Mouse (Mus musculus) left cerebral cortex, adult 11 months (tissue): ENCODE data around the gene Myo1g.

ENCODE experiments used
- DNase-seq: peaks from one replicate; pipeline ENCODE4 v3.0.0; 2022; ENCODE audit warnings: low spot score

The Myo1g gene

GRCm38 (mm10) chr11:6520507-6521173 is at the start of gene Myo1g:
Myo1g (minus strand) TSS chr11:6520965.
- no peak for DNase-seq

- no peak for DNase-seq
These were observed 48.6 kb upstream of the Myo1g start for GRCm38 (mm10) chr11:6569410-6569777.

DNA sequence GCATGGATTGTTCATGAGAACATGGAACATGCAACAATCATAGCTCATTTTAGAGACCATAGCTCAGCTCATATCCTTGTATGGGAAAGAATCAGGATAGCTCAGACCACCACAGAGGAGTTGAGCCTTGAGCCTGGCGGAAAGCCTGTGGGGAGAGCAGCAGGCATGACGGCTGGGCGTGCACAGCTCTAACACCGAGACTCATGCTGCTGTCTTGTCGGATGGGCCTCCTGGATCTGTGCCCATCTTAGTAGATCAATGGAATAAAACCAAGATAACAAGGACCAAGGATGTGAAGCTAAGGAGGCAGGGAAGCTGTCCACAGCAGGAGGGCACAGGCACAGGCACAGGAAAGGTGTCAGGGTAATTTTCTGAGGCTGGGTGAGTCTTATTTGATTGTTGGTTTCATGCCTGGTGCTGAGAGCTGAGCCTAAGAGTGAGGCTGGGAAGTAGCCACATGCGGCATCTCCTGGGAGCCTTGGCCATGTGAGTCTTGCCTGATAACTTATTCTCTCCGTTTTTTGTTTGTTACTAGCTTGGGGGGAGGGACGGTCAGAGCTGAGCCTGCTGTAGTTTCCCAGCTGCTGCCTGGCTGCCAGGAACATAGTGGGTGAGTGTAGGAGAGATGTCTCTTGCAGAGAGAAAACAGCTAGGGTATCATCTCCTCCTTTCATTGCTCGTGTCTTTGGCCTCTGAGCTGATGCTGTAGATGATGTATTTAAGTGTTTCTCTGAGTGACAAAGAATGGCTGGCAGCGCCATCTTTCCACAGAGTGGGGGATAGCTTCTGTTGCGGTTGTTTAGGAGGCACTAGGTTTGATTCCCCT is 48.0 kb upstream of the Myo1g start:
- no peak for DNase-seq

- DNase-seq, result no peak
These were observed 47.2 kb upstream of the Myo1g start for GRCm38 (mm10) chr11:6567951-6568350.

GRCm38 (mm10) chr11:6566496-6566895 is 45.7 kb upstream of the Myo1g start:
- DNase-seq, result no peak

DNA sequence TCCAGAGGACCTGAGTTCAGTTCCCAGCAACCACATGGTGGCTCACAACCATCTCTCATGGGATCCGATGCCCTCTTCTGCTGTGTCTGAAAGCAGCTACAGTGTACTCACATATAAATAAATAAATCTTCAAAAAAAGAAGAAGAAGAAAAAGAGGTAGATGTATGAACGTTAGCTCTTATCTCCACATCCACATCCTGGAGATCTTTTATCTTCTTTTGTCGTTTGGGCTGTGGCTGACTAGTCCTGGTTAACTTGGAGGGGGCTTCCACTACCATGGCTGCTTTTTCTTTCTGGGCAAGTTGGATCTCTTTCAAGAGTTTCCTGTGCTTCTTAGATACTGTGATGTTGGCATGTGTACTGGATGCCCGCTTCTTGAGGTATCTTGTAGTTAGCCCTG is 42.4 kb upstream of the Myo1g start:
- no peak for DNase-seq

DNA sequence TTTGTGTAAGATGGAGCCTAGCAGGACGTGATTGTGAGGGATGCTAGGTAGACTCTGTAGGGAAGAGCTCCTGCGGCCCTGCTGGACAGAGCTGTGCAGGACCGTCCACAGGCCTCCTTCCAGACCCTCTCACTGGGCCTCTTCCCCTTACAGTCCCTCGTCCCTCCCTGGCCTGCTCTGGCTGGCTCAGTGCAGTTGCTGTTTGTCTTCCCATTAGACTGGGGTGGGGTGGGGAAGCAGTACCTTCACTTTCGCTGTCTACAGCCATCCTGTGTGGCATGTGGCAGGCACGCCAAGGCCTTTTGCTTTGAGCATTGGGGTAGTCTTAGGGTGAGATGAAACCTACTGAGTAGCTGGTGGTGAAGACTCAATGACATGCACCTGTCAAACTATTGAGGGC is 41.6 kb upstream of the Myo1g start:
- DNase-seq, result no peak

GRCm38 (mm10) chr11:6561474-6561873 is 40.7 kb upstream of the Myo1g start:
- no peak for DNase-seq

DNA sequence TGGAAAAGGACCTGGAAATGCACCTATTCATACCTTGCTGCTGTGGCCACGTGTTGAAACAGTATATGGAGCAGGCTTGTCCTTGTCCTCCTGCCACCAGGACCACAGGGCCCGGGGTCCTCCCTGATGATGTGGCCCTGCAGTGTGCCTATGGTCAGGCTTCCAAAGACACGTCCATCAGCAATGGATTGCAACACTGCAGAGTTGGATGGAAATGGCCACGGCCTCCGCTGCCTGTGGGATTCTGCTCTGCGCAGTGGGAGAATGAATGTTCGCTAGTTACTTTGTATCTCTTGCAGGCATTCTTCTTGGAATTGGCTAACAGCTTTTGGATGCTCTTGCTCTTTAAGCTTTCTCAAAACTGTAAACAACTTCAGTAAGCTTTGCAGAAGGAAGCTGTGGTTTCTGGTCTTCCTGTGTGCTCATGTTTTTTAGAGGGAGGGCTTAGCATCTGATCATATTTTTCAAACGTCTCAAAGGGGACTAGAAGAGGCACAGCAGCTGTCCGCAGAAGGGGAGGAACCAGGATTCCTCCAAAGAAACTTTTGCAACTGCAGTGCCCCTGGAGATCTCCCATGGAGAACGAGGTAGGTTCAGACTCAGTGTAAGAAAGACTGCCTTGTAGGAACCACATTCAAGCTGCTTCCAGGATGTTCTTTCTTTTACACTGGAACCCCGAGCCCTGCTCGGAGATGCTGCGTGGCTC is 40.0 kb upstream of the Myo1g start:
- no peak for DNase-seq

GRCm38 (mm10) chr11:6559996-6560395 is 39.2 kb upstream of the Myo1g start:
- no peak for DNase-seq

DNA sequence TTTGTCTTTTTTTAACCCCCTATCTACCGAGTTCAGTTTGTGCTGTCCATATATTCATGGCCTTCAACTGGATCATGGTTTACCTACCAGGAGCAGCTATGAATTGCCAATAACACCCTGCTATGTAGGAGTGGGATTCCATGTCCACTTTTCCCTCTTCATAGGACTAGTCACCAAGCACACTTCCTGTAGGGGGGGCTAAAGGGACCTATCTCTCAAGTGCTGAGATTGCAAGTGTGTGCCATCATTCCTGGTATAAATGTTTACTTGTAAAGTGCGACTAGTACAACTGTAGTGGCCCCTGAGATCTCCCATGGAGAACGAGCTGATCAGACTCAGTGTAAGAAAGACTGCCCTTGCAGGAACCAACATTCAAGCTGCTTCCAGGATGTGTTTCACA is 37.5 kb upstream of the Myo1g start:
- DNase-seq, result no peak

DNA sequence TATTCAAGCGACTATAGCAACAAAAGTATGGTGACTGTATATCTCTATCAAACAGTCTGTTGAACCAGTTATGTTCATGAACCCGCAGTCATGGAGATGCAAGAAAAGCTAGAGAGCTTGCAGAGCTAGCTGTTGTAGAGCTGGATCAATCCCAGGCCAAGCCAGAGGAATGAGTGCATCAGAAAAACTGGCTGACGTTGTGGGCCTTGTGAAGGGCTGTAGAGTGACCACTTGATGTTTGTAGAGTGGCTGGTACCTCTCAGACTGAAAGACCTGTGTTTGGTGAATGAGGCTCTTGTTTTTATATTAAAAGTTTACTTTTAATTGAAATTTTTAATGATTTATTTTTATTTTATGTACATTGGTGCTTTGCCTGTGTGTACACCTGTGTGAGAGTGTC is 29.4 kb upstream of the Myo1g start:
- no peak for DNase-seq

- no peak for DNase-seq
These were observed 29.0 kb upstream of the Myo1g start for GRCm38 (mm10) chr11:6549770-6550169.

DNA sequence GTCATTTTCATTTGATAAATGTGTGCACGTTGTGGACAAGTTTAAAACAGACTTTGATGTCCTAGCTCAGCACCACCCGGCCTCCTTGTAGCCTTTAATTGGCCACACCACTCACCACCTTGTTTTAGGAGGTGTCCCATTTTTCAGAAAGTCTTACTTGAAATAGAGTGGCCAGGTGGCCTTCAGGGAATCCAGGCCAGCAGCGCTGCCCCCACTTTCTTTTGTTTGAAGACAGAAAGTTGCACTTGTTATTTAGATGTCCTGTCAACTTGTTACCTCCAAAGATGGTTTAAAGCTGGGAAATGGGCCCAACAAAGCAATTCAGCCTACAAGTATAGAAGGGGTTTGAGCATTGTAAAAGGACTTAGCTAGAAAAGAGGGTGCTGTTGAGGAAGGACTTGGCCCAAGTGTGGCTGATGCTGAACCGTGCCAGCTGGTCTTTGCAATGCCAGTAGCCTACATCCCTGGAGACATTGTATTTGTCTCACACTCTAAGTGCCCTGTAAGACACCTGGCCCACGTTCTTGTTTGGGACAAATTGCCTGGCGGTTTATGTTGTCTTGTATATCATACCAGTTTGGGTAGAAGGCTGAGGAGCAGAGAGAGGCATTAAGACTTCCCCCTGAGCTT is 27.0 kb upstream of the Myo1g start:
- no peak for DNase-seq

DNA sequence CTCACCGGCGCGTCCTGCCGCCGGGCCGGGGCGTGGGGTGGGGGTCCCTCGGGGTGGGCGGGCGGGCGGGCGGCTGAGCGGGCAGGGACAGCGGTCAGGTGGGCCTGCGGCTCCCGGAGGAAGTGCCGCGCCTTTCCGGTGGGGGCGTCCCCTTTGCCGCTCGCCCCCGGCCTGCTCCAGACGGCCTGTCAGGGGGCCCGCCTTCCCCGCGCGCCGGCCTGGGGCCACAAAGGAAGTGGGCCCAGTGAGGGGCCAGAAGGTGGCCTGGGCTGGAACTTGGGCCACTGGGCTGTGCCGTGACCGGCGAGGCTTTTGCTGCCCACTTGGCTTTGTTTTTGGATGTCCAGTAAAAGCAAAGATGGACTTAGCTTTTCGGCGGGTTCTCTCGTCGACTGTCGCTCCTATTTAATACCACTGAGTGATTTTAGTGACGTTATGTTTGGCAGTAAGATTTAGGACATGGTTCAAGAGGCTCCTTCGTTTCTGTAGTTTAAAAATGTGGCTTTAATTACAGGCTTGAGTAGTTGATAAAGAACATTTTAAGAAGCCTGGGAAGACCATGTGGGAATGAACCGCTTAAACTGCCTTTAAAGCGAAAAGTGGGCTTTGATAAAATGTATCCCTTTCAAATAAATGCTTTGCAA is 26.4 kb upstream of the Myo1g start:
- peak; percentile 36 for DNase-seq

GRCm38 (mm10) chr11:6546205-6547013 is 25.6 kb upstream of the Myo1g start, which contains the start of gene Ccm2:
Ccm2 (plus strand) TSS chr11:6546887.
- peak; percentile 94 for DNase-seq

GRCm38 (mm10) chr11:6545857-6546192 is 25.1 kb upstream of the Myo1g start:
- DNase-seq, result no peak

DNA sequence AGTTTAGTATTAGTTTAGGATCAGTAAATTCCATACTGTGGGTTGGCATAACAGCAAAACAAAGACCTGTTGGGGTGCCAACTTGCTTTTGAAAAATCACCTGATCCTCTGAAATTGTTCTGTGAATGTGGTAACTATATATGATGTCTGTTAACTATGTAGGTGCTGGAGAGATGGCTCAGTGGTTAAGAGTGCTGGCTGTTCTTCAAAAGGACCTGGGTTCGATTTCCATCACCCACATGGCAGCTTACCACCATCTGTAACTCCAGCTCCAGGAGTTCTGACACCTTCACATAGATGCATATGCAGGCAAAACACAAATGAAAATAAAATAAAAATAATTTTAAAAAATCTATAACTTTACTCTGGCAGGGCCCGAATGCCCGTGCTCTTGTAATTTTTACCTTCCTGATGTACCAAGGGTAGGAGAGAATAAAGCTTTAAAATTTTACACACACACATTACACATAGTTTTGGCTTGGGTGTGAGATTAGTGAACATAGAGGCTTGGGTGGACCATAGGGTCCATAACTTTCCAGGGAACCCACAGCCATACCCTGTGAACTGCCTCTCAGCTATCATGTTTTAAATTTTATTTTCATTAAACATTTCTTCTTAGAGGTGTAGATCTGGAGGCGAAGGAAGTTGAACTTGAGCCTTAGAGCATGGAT is 24.6 kb upstream of the Myo1g start:
- no peak for DNase-seq

DNA sequence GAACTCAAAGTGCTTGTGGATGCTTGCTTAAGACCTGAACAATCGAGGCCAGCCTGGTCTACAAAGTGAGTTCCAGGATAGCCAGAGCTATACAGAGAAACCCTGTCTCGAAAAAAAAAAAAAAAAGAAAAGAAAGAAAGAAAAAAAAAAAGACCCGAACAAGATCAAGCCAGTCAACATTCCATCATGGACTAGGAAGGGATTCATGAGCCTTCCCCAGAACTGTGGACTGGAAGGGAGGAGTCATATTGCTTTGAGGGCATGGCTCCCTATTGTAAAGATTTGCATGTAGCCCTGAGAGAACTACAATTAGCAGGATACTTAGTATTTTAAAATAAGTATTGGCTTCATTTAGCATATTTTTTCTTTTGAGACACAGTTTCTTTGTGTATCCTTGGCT is 23.9 kb upstream of the Myo1g start:
- DNase-seq, result no peak

DNA sequence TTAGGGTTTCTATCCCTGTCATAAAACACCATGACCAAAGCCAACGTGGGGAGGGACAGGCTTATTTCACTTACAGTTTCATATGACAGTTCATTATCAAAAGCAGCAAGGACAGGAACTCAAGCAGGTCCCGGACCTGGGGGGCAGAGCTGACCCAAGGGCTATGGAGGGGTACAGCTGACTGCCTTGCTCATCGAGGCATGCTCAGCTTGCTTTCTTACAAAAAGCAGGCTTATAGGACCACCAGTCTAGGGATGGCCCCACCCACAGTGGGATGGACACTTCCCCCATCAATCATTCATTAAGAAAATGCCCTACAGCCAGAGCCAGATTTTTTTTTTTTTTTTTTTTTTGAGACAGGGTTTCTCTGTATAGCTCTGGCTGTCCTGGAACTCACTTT is 10.0 kb upstream of the Myo1g start:
- DNase-seq, result no peak

GRCm38 (mm10) chr11:6529961-6530360 is 9.2 kb upstream of the Myo1g start:
- DNase-seq, result no peak
